In the genomic region with DNA sequence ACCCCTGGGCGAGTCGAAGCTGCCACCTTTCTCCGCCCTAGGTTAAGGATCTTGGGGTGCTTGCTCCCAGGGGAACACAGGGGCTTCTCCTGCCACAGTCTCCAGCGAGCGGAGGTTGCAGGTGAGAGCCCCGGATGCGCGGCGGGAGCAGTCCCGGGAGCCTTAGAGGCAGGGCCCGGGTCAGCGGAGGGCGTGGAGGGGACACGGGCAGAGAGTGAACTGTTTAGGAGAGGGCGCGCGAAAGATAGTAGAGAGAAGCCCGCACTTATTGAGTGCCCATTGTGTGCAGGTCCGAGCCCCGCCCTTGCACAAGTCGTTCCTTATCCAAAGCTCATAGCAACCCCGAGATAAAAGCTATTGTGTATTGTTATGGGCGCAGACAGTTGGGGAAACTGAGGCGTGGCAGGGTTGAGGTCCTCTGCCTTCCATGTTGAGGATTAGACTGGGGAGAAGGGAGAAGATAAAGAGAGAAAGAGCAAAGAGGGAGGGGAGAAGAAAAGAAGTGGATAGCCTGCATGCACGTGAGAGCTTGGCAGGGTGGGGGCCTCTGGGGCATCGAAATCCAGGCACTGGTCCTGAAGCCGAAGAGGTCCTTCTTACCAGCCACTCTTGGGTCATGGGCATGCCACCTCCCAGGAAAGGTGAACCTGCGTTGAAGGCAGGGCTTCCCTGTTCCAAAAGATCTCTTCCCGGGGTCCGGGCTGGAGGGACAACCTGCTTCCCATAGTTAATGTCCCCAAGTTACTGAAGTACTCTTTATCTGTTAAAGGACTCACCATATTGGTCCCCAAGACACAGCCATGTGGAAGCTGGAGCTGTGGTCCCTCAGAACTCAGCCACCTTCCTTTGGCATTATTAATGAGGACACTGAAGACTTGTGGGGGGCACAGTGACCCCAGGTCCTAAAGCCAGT, we compare ENCODE assay signal across 8 mouse cellular contexts. TPM values are rescaled to one million over a fixed set of nuclear protein-coding genes. Genes with fewer than 3 reads are reported as not detected.
DNase-seq lines count a peak whose midpoint lies in the region; ATAC-seq and TF ChIP-seq lines count a peak whose summit lies in the region.

No protein-coding gene starts in this region.

- no peaks in the 10 kb centered on the region for H3K9me3 ChIP-seq in G1E (replicated peaks)
- H3K9me3 ChIP-seq in heart, embryonic 13.5 days: no peaks in the 10 kb centered on the region
- H3K9me3 ChIP-seq in limb, embryonic 13.5 days: no peaks in the 10 kb centered on the region
- H3K9me3 ChIP-seq in neural tube, embryonic 12.5 days: no peaks in the 10 kb centered on the region

- peak overlapping the region; percentile 86 for H3K4me2 ChIP-seq in heart, embryonic 13.5 days
- peak overlapping the region; percentile 99 for H3K4me2 ChIP-seq in limb, embryonic 13.5 days (replicated peaks)
- peak overlapping the region; percentile 90 for H3K4me2 ChIP-seq in neural tube, embryonic 12.5 days (replicated peaks)

- H3K4me3 ChIP-seq in G1E (ENCODE audit: low read depth, low read length): peak overlapping the region; percentile 69; the same call in 1 of the 2 replicates
- peak overlapping the region; percentile 76 for H3K4me3 ChIP-seq in heart, embryonic 13.5 days
- peak overlapping the region; percentile 65 for H3K4me3 ChIP-seq in limb, embryonic 13.5 days
- H3K4me3 ChIP-seq in neural tube, embryonic 12.5 days: peak overlapping the region; percentile 70

- H3K27me3 ChIP-seq in G1E (ENCODE audit: insufficient read depth, low read length): peaks cover 60% of the 10 kb centered on the region
- no peaks in the 10 kb centered on the region for H3K27me3 ChIP-seq in heart, embryonic 13.5 days (replicated peaks)
- H3K27me3 ChIP-seq in limb, embryonic 13.5 days: peaks cover 11% of the 10 kb centered on the region
- 0 out of 2 replicates have a peak, but pooled peaks cover 7% of the 10 kb centered on the region for H3K27me3 ChIP-seq in neural tube, embryonic 12.5 days (replicated peaks)

- no peak for TF ChIP-seq CTCF in G1E (IDR thresholded peaks at IDR 0.05; ENCODE audit: low read depth, low read length)

- no peak for ATAC-seq in G1E (ENCODE audit: extremely low read depth, insufficient number of reproducible peaks, low FRiP score, poor library complexity, severe bottlenecking)
- no peak for ATAC-seq in heart, embryonic 13.5 days (ENCODE audit: extremely low read depth, insufficient number of reproducible peaks, low FRiP score, low TSS enrichment)
- ATAC-seq in limb, embryonic 13.5 days (ENCODE audit: low FRiP score, low read depth): no peak
- ATAC-seq in neural tube, embryonic 12.5 days (ENCODE audit: low FRiP score, low read depth): peak; percentile 2; the same call in 1 of the 2 replicates
- ATAC-seq in granulocyte monocyte progenitor cell, adult 5-6 weeks (replicated peaks; ENCODE audit: poor library complexity, severe bottlenecking): no peak
- no peak for ATAC-seq in activated CD4-positive, CD25-positive, alpha-beta regulatory T cell, adult 4 months

- no peaks in the 10 kb centered on the region for H3K36me3 ChIP-seq in G1E (replicated peaks)
- H3K36me3 ChIP-seq in heart, embryonic 13.5 days: peaks cover 5% of the 10 kb centered on the region
- H3K36me3 ChIP-seq in limb, embryonic 13.5 days: 0 out of 2 replicates have a peak, but pooled peaks cover 3% of the 10 kb centered on the region
- peaks cover 7% of the 10 kb centered on the region; the same call in 1 of the 2 replicates for H3K36me3 ChIP-seq in neural tube, embryonic 12.5 days

- WGBS in heart, embryonic 13.5 days: 6% methylated on average over 30 of the region's 30 CpGs
- WGBS in limb, embryonic 13.5 days: 13% methylated on average over 30 of the region's 30 CpGs
- WGBS in neural tube, embryonic 12.5 days: 10% methylated on average over 30 of the region's 30 CpGs

- H3K27ac ChIP-seq in heart, embryonic 13.5 days (replicated peaks): peak overlapping the region; percentile 95
- H3K27ac ChIP-seq in limb, embryonic 13.5 days: no peak overlapping the region
- 0 out of 2 replicates have a peak overlapping the region, but pooled peaks have one; percentile 55 for H3K27ac ChIP-seq in neural tube, embryonic 12.5 days

- H3K4me1 ChIP-seq in G1E (ENCODE audit: insufficient read depth, low read depth, low read length): peaks cover 19% of the 10 kb centered on the region
- H3K4me1 ChIP-seq in heart, embryonic 13.5 days: peaks cover 77% of the 10 kb centered on the region
- H3K4me1 ChIP-seq in limb, embryonic 13.5 days: peaks cover 41% of the 10 kb centered on the region
- peaks cover 65% of the 10 kb centered on the region for H3K4me1 ChIP-seq in neural tube, embryonic 12.5 days

- peak; percentile 54 for DNase-seq in cerebellum, adult 11-12 months
- DNase-seq in cerebellum, adult 8-10 months: no peak
- DNase-seq in G1E (ENCODE audit: low spot score): no peak

- H3K9ac ChIP-seq in heart, embryonic 13.5 days: peak overlapping the region; percentile 96
- peak overlapping the region; percentile 80 for H3K9ac ChIP-seq in limb, embryonic 13.5 days
- peak overlapping the region; percentile 85 for H3K9ac ChIP-seq in neural tube, embryonic 12.5 days

RNA-seq across cellular contexts. Expression of a gene that starts 1.1 kb away (rescaled TPM):
- total RNA-seq in G1E (2014; fragmentation: Nextera tagmentation): 0.24 TPM in 1 of 2 replicates, not detected in the other
- 0.23 and 0.49 TPM in 2 replicates for total RNA-seq in G1E (2017)
- polyA plus RNA-seq in G1E (2012): 0.02 and 0.16 TPM in 2 replicates
- polyA plus RNA-seq in heart, embryonic 13.5 days (2015; fragmentation: Nextera tagmentation; extraction: Ambion mirVana): 25.3 and 25.4 TPM in 2 replicates
- 14.0 and 14.5 TPM in 2 replicates for polyA plus RNA-seq in limb, embryonic 13.5 days (2015; fragmentation: Nextera tagmentation; extraction: Ambion mirVana)
- polyA plus RNA-seq in neural tube, embryonic 12.5 days (2016; fragmentation: Nextera tagmentation; extraction: Ambion mirVana): 51.6 and 60.8 TPM in 2 replicates
- total RNA-seq in granulocyte monocyte progenitor cell, adult 5-6 weeks (2014; fragmentation: Nextera tagmentation): not detected in 2 replicates
- 0.56 TPM in 1 of 2 replicates, not detected in the other for total RNA-seq in granulocyte monocyte progenitor cell, adult 5-6 weeks (2017)
- 10 to 100 TPM in 1 of 2 experiments, 1 to 10 TPM in 1; 9.7 to 14.7 TPM for polyA plus RNA-seq in activated CD4-positive, CD25-positive, alpha-beta regulatory T cell, adult 4 months (2017; shearing (Covaris generic))

RNA-seq across cellular contexts. Expression of a gene that starts 29.3 kb away (rescaled TPM):
- total RNA-seq in G1E (2014; fragmentation: Nextera tagmentation) (not detected in 2 replicates), G1E (2017) (1.3 TPM in 1 of 2 replicates, not detected in the other)
- not detected in 2 replicates for polyA plus RNA-seq in G1E (2012)
- polyA plus RNA-seq in heart, embryonic 13.5 days (2015; fragmentation: Nextera tagmentation; extraction: Ambion mirVana): 1,205 and 1,287 TPM in 2 replicates
- polyA plus RNA-seq in limb, embryonic 13.5 days (2015; fragmentation: Nextera tagmentation; extraction: Ambion mirVana): 1,782 and 1,939 TPM in 2 replicates
- polyA plus RNA-seq in neural tube, embryonic 12.5 days (2016; fragmentation: Nextera tagmentation; extraction: Ambion mirVana): 640 and 651 TPM in 2 replicates
- 0.80 TPM in 1 of 2 replicates, not detected in the other for total RNA-seq in granulocyte monocyte progenitor cell, adult 5-6 weeks (2014; fragmentation: Nextera tagmentation)
- total RNA-seq in granulocyte monocyte progenitor cell, adult 5-6 weeks (2017): not detected in 2 replicates
- polyA plus RNA-seq in activated CD4-positive, CD25-positive, alpha-beta regulatory T cell, adult 4 months (2017; shearing (Covaris generic)): not detected

Comparison
In these comparisons a context has a peak if more than half of its experiments do, and no peak if none do; other contexts are left out.
1. RNA of a gene that starts 29.3 kb away (polyA plus RNA-seq): 1,782 to 1,939 TPM in limb, embryonic 13.5 days, 1,205 to 1,287 TPM in heart, embryonic 13.5 days and 640 to 651 TPM in neural tube, embryonic 12.5 days; not detected in G1E and not detected in activated CD4-positive, CD25-positive, alpha-beta regulatory T cell, adult 4 months; every median in the first group is over 100 times any median in the second.
2. Peak in every context shown above with its lines, with median percentiles within 50 percentile points of each other: H3K4me3 ChIP-seq, H3K4me2 ChIP-seq and H3K9ac ChIP-seq.